Mouse (Mus musculus) lung, embryonic 14.5 days (tissue): Measurements from ENCODE around the gene Serpina1a. TPM values are rescaled to one million over a fixed set of nuclear protein-coding genes. Genes with fewer than 3 reads are reported as not detected.
"Not testable (repeated sequence)": the region's sequence is repeated elsewhere in the genome, so short reads cannot be mapped to it uniquely, and the experiment has no call there.

Source experiments
- ATAC-seq: fragments of 200-750 bp; cut with Nextera tagmentation; 2 replicates; pipeline ENCODE4 v1.8.0; 2017; ENCODE audit warnings: mild to moderate bottlenecking, moderate TSS enrichment, moderate library complexity; ENCODE audit not compliant: insufficient read depth
- DNase-seq: peaks from one replicate; pipeline ENCODE4 v3.0.0-alpha.2; 2015
- H3K27ac ChIP-seq: fragments of 300-500 bp; sonication (generic); 2 replicates; pipeline ENCODE4 v1.5.1; 2014; ENCODE audit warnings: low read depth, mild to moderate bottlenecking, moderate library complexity
- H3K27me3 ChIP-seq: fragments of 300-500 bp; sonication (generic); 2 replicates; pipeline ENCODE4 v1.6.1; 2014; ENCODE audit warnings: low read length, control low read depth; ENCODE audit not compliant: insufficient read depth
- H3K36me3 ChIP-seq: fragments of 300-500 bp; sonication (generic); 2 replicates; pipeline ENCODE4 v1.6.1; 2014; ENCODE audit warnings: control low read depth; ENCODE audit not compliant: insufficient read depth
- H3K4me1 ChIP-seq: fragments of 300-500 bp; sonication (generic); 2 replicates; pipeline ENCODE4 v1.6.1; 2014; ENCODE audit warnings: antibody characterized with exemption, control low read depth; ENCODE audit not compliant: insufficient read depth
- H3K4me2 ChIP-seq: fragments of 300-500 bp; sonication (generic); 2 replicates; pipeline ENCODE4 v1.6.1; 2014; ENCODE audit warnings: mild to moderate bottlenecking
- H3K4me3 ChIP-seq: fragments of 300-500 bp; sonication (generic); 2 replicates; pipeline ENCODE4 v1.5.1; 2014; ENCODE audit warnings: low read depth, low read length
- H3K9ac ChIP-seq: fragments of 300-500 bp; sonication (generic); 2 replicates; pipeline ENCODE4 v1.6.1; 2014
- H3K9me3 ChIP-seq: fragments of 300-500 bp; sonication (generic); 2 replicates; pipeline ENCODE4 v1.6.1; 2016; ENCODE audit warnings: low read depth, low read length, control low read depth
- CTCF ChIP-seq: IDR thresholded peaks from 2 replicates; pipeline ENCODE4 v1.5.1; 2016; ENCODE audit warnings: antibody characterized with exemption, low read depth
- WGBS: fragments of 180-500 bp; shearing (Covaris S2); extraction: QIAGEN DNeasy Blood & Tissue Kit; methylation state at CpG from one replicate; pipeline ENCODE4 v1.1.7; 2014; 5-methylcytosine and 5-hydroxymethylcytosine counted together
- polyA plus RNA-seq: library from polyadenylated mRNA; unstranded; fragments of >200 nt; fragmentation: Nextera tagmentation; extraction: Ambion mirVana; gene quantifications from 2 replicates; pipeline ENCODE4 v1.2.1, GENCODE M21; 2014

Serpina1a gene
- 0.24 TPM in 1 of 2 replicates, not detected in the other for polyA plus RNA-seq

GRCm38 (mm10) chr12:103863101-103863974 lies at the start of gene Serpina1a:
Gene Serpina1a, minus strand, starts transcription at chr12:103863562.
- H3K27me3 ChIP-seq, H3K4me3 ChIP-seq, H3K9ac ChIP-seq, H3K9me3 ChIP-seq, H3K36me3 ChIP-seq, ATAC-seq, H3K4me2 ChIP-seq, H3K4me1 ChIP-seq, H3K27ac ChIP-seq, DNase-seq: not testable (repeated sequence)
- WGBS = 70% methylated on average over 9 of the region's 9 CpGs

GRCm38 (mm10) chr12:103909181-103909580 lies 45.8 kb upstream of the Serpina1a start:
- not testable (repeated sequence) for ATAC-seq, H3K9ac ChIP-seq, H3K27ac ChIP-seq, H3K4me2 ChIP-seq, H3K27me3 ChIP-seq, H3K4me1 ChIP-seq, H3K4me3 ChIP-seq, H3K9me3 ChIP-seq, H3K36me3 ChIP-seq, DNase-seq
- WGBS = 93% methylated on average over 9 of the region's 16 CpGs

GRCm38 (mm10) chr12:103907746-103908145 lies 44.4 kb upstream of the Serpina1a start:
- DNase-seq, H3K27me3 ChIP-seq, ATAC-seq, H3K9ac ChIP-seq, H3K4me1 ChIP-seq, H3K36me3 ChIP-seq, H3K9me3 ChIP-seq, H3K27ac ChIP-seq, H3K4me3 ChIP-seq, H3K4me2 ChIP-seq: not testable (repeated sequence)
- 41% methylated on average over 1 of the region's 1 CpGs for WGBS

GRCm38 (mm10) chr12:103904837-103905340 lies 41.5 kb upstream of the Serpina1a start, which contains the start of gene Serpina1c:
Gene Serpina1c, minus strand, starts transcription at chr12:103904887.
- not testable (repeated sequence) for H3K36me3 ChIP-seq, H3K27ac ChIP-seq, H3K9ac ChIP-seq, H3K4me3 ChIP-seq, H3K4me1 ChIP-seq, H3K4me2 ChIP-seq, H3K9me3 ChIP-seq, DNase-seq, H3K27me3 ChIP-seq, ATAC-seq
- 80% methylated on average over 4 of the region's 4 CpGs for WGBS

GRCm38 (mm10) chr12:103901929-103902328 lies 38.6 kb upstream of the Serpina1a start:
- not testable (repeated sequence) for DNase-seq, ATAC-seq, H3K4me3 ChIP-seq, H3K9me3 ChIP-seq, H3K27me3 ChIP-seq, H3K9ac ChIP-seq, H3K4me1 ChIP-seq, H3K27ac ChIP-seq, H3K4me2 ChIP-seq, H3K36me3 ChIP-seq
- 89% methylated on average over 3 of the region's 3 CpGs for WGBS

GRCm38 (mm10) chr12:103866873-103867272 lies 3.5 kb upstream of the Serpina1a start:
- not testable (repeated sequence) for DNase-seq, H3K9ac ChIP-seq, ATAC-seq, H3K27me3 ChIP-seq, H3K9me3 ChIP-seq, H3K27ac ChIP-seq, H3K36me3 ChIP-seq, H3K4me2 ChIP-seq, H3K4me1 ChIP-seq, H3K4me3 ChIP-seq
- 61% methylated on average over 1 of the region's 1 CpGs for WGBS

- H3K27ac ChIP-seq = no peak overlapping the region
- 50% methylated on average over 3 of the region's 3 CpGs for WGBS
Measured at GRCm38 (mm10) chr12:103860976-103861375, 2.4 kb downstream of the Serpina1a start.

GRCm38 (mm10) chr12:103860571-103860970 lies 2.8 kb downstream of the Serpina1a start:
- not testable (repeated sequence) for H3K4me1 ChIP-seq, ATAC-seq, H3K4me3 ChIP-seq, H3K27ac ChIP-seq, H3K27me3 ChIP-seq, H3K9ac ChIP-seq, H3K4me2 ChIP-seq, H3K36me3 ChIP-seq, H3K9me3 ChIP-seq, DNase-seq
- WGBS = 74% methylated on average over 3 of the region's 4 CpGs

More at GRCm38 (mm10) chr12:103860976-103861375, 2.4 kb downstream of the Serpina1a start:
- no peaks in the 10 kb centered on the region for H3K4me1 ChIP-seq
- no peak overlapping the region for H3K4me3 ChIP-seq
- DNase-seq (no peak), ATAC-seq (no peak)
- no peak overlapping the region for H3K4me2 ChIP-seq
- H3K9me3 ChIP-seq = no peaks in the 10 kb centered on the region
- no peak overlapping the region for H3K9ac ChIP-seq
- no peaks in the 10 kb centered on the region for H3K36me3 ChIP-seq
- no peak for TF ChIP-seq CTCF
- H3K27me3 ChIP-seq = no peaks in the 10 kb centered on the region

- H3K9me3 ChIP-seq, DNase-seq, H3K36me3 ChIP-seq, H3K4me2 ChIP-seq, H3K27ac ChIP-seq, H3K9ac ChIP-seq, ATAC-seq, H3K4me3 ChIP-seq, H3K4me1 ChIP-seq, H3K27me3 ChIP-seq: not testable (repeated sequence)
- WGBS = 65% methylated on average over 3 of the region's 3 CpGs
Measured at GRCm38 (mm10) chr12:103859584-103859983, 3.8 kb downstream of the Serpina1a start.

GRCm38 (mm10) chr12:103853032-103853431 lies 10.3 kb downstream of the Serpina1a start:
- H3K36me3 ChIP-seq, H3K27me3 ChIP-seq, H3K4me3 ChIP-seq, H3K4me1 ChIP-seq, DNase-seq, ATAC-seq, H3K9me3 ChIP-seq, H3K9ac ChIP-seq, H3K4me2 ChIP-seq, H3K27ac ChIP-seq: not testable (repeated sequence)
- WGBS = 80% methylated on average over 2 of the region's 2 CpGs
